Mouse (Mus musculus): ENCODE data around the gene Nab1. TPM values are rescaled to one million over a fixed set of nuclear protein-coding genes. Genes with fewer than 3 reads are reported as not detected.

Nab1 gene
- polyA plus RNA-seq, 1 experiment from 2014 or later = 26.0 TPM

- Histone ChIP-seq H3K27ac (no peak overlapping the region), H3K9me3 (no peaks in the 10 kb centered on the region), H3K27me3 (no peaks in the 10 kb centered on the region), H3K4me1 (no peaks in the 10 kb centered on the region), H3K36me3 (no peaks in the 10 kb centered on the region), H3K9ac (no peak overlapping the region), H3K4me2 (no peak overlapping the region), H3K4me3 (no peak overlapping the region)
- 60% methylated on average over 2 of the region's 2 CpGs for WGBS
- ATAC-seq (ENCODE audit: insufficient number of reproducible peaks, low FRiP score, low TSS enrichment, low read depth) = no peak
Measured at GRCm38 (mm10) chr1:52427841-52428464, 72.5 kb downstream of the Nab1 start.

GRCm38 (mm10) chr1:52423846-52424245 lies 76.6 kb downstream of the Nab1 start:
- WGBS = 60% methylated on average over 1 of the region's 1 CpGs
- ATAC-seq (ENCODE audit: insufficient number of reproducible peaks, low FRiP score, low TSS enrichment, low read depth) = no peak
- Histone ChIP-seq H3K4me1 (no peaks in the 10 kb centered on the region), H3K9me3 (no peaks in the 10 kb centered on the region), H3K27ac (no peak overlapping the region), H3K36me3 (no peaks in the 10 kb centered on the region), H3K4me2 (no peak overlapping the region), H3K27me3 (no peaks in the 10 kb centered on the region), H3K4me3 (no peak overlapping the region), H3K9ac (no peak overlapping the region)

- Histone ChIP-seq H3K4me2 (no peak overlapping the region), H3K27me3 (no peaks in the 10 kb centered on the region), H3K9me3 (no peaks in the 10 kb centered on the region), H3K4me1 (no peaks in the 10 kb centered on the region), H3K27ac (no peak overlapping the region), H3K4me3 (no peak overlapping the region), H3K9ac (no peak overlapping the region), H3K36me3 (no peaks in the 10 kb centered on the region)
- 80% methylated on average over 2 of the region's 2 CpGs for WGBS
- ATAC-seq (ENCODE audit: insufficient number of reproducible peaks, low FRiP score, low TSS enrichment, low read depth) = no peak
Measured at GRCm38 (mm10) chr1:52423057-52423456, 77.4 kb downstream of the Nab1 start.

- WGBS = 68% methylated on average over 3 of the region's 3 CpGs
- no peak overlapping the region for H3K27ac ChIP-seq
- no peaks in the 10 kb centered on the region for H3K4me1 ChIP-seq
- H3K36me3 ChIP-seq = no peaks in the 10 kb centered on the region
- H3K27me3 ChIP-seq = no peaks in the 10 kb centered on the region
- H3K9me3 ChIP-seq = no peaks in the 10 kb centered on the region
- no peak overlapping the region for H3K9ac ChIP-seq
- no peak for ATAC-seq (ENCODE audit: insufficient number of reproducible peaks, low FRiP score, low TSS enrichment, low read depth)
- no peak overlapping the region for H3K4me2 ChIP-seq
- no peak overlapping the region for H3K4me3 ChIP-seq
Measured at GRCm38 (mm10) chr1:52422137-52422536, 78.3 kb downstream of the Nab1 start.

GRCm38 (mm10) chr1:52421623-52422022 lies 78.9 kb downstream of the Nab1 start:
- Histone ChIP-seq H3K4me3 (no peak overlapping the region), H3K9ac (no peak overlapping the region), H3K27me3 (no peaks in the 10 kb centered on the region), H3K4me2 (no peak overlapping the region), H3K36me3 (no peaks in the 10 kb centered on the region), H3K27ac (no peak overlapping the region), H3K4me1 (no peaks in the 10 kb centered on the region), H3K9me3 (no peaks in the 10 kb centered on the region)
- no peak for ATAC-seq (ENCODE audit: insufficient number of reproducible peaks, low FRiP score, low TSS enrichment, low read depth)

GRCm38 (mm10) chr1:52419088-52419819 lies 81.2 kb downstream of the Nab1 start:
- no peak overlapping the region for H3K4me3 ChIP-seq
- H3K9ac ChIP-seq = no peak overlapping the region
- no peak overlapping the region for H3K27ac ChIP-seq
- H3K4me1 ChIP-seq = no peaks in the 10 kb centered on the region
- no peak overlapping the region for H3K4me2 ChIP-seq
- H3K36me3 ChIP-seq = no peaks in the 10 kb centered on the region
- no peaks in the 10 kb centered on the region for H3K27me3 ChIP-seq
- H3K9me3 ChIP-seq = no peaks in the 10 kb centered on the region
- ATAC-seq (ENCODE audit: insufficient number of reproducible peaks, low FRiP score, low TSS enrichment, low read depth) = no peak
- WGBS = 85% methylated on average over 7 of the region's 7 CpGs

Other genes starting within 250 kb of the Nab1 start
- 7.9 and 8.5 TPM in 2 replicates for gene Nemp2, start 130.0 kb upstream of the Nab1 start, polyA plus RNA-seq (2015; fragmentation: Nextera tagmentation; extraction: Ambion mirVana)
- gene Mfsd6, start 226.8 kb upstream of the Nab1 start, polyA plus RNA-seq (2015; fragmentation: Nextera tagmentation; extraction: Ambion mirVana) = 4.3 and 4.9 TPM in 2 replicates

Measured in limb, embryonic 15.5 days (tissue).